Mouse (Mus musculus) gastrocnemius, adult 2 months (tissue): ENCODE data around the gene Gm11020. TPM values are rescaled to one million over a fixed set of nuclear protein-coding genes. Genes with fewer than 3 reads are reported as not detected.

ENCODE experiments used
- DNase-seq: peaks from one replicate; pipeline ENCODE4 v3.0.0; 2022
- H3K27ac ChIP-seq: fragments of 200-600 bp; 2 replicates; pipeline ENCODE4 v1.8.1; 2022; ENCODE audit warnings: mild to moderate bottlenecking
- H3K4me3 ChIP-seq: fragments of 200-600 bp; 2 replicates; pipeline ENCODE4 v1.8.1; 2022; ENCODE audit warnings: mild to moderate bottlenecking, moderate library complexity
- CTCF ChIP-seq: fragments of 200-600 bp; IDR thresholded peaks from 2 replicates; pipeline ENCODE4 v1.8.1; 2022; ENCODE audit warnings: antibody characterized with exemption, mild to moderate bottlenecking, moderate library complexity
- intact Hi-C: fragments of 180-260 bp; cut with DNase I; formaldehyde crosslinking; loops from one replicate; pipeline ENCODE4 v1.15.1; 2025
- total RNA-seq, 2 experiments: library from RNA; stranded (reverse); gene quantifications; 2 replicates each; pipeline ENCODE4 v1.2.3; 2021

Gene Gm11020
- total RNA-seq, 2 experiments from 2014 or later: not detected

DNA sequence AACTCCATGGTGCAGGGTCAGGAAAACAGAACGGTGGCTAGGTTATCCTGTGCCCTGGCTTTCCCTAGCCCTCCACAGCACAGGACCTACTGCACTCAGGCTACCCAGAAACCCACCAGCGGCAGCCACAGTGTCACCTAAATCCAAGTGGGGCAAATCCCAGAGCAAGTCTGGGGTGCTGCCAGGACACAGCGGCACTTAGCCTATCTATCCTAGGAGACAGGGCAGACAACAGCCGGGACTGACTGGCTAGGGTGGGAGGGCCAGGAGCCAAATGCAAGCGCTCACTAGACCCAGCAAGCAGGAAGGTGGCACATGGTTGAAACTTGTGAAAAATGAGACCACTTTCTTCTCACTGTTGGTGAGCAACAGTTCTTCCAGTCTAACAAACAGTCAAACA, 27.6 kb downstream of the Gm11020 start:
- H3K27ac ChIP-seq: no peak overlapping the region
- peak; percentile 31 for DNase-seq
- intact Hi-C loops: no loop called here
- TF ChIP-seq CTCF: no peak
- no peak overlapping the region for H3K4me3 ChIP-seq

DNA sequence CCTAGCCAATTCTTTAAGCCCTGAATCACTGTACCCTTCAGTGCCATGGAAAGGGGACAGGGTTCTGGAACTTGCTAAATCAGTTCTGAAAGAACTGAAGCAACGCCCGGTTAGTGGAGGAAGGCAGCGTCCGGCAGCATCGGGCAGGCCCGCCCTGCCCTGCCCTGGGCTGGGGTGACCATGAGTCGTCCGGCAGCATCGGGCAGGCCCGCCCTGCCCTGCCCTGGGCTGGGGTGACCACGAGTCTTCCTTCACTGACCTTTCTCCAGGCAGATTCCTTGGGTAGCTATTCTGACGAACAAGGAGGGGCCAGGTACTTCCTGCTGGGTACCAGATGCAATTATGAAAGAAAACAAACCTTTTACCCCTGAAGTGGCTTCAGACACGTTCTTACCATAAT, 28.7 kb downstream of the Gm11020 start:
- Histone ChIP-seq H3K27ac (no peak overlapping the region), H3K4me3 (no peak overlapping the region)
- intact Hi-C loops: no loop called here
- DNase-seq: no peak
- TF ChIP-seq CTCF: no peak

DNA sequence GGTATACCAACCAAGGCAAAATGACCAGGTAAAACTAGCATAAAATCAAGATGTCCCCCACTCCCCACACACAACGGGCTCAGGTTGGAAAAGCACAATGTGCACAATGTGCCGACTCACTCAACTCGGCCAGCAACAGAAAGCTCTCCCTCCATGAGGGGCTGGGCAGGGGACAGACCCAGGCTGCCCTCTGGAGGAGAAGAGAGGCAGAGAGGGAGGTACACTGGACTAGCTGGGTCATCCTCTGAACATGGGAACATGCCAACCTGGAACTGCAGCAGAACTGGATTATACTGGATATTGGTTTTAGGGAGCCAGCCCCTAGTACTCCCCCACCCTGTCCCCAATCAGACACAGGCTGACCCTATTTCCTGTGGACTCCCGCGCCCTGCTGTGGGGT, 31.8 kb downstream of the Gm11020 start:
- no peak overlapping the region for H3K4me3 ChIP-seq
- H3K27ac ChIP-seq: no peak overlapping the region
- intact Hi-C loops: no loop called here
- no peak for DNase-seq
- no peak for TF ChIP-seq CTCF

DNA sequence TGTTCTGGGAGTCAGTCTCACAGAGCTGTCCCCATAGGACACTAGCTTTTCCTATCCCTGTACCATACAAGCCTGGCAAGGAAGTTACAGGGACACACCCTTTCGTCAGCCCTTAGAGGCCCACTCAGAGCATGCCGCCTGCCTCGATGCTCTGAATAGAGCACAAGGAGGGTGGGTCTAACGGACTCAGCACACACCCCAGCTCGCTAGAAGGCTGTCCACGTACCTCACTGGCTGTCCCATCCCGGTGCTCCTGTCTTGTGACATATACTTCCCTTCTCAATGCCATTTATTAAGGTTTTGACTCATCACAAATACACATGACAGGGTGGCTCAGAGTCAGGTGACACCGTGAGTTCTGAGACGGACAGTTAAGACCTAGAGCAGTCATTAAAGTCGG, 33.1 kb downstream of the Gm11020 start:
- Histone ChIP-seq H3K4me3 (no peak overlapping the region), H3K27ac (no peak overlapping the region)
- TF ChIP-seq CTCF: no peak
- no peak for DNase-seq
- intact Hi-C loops: no loop called here

DNA sequence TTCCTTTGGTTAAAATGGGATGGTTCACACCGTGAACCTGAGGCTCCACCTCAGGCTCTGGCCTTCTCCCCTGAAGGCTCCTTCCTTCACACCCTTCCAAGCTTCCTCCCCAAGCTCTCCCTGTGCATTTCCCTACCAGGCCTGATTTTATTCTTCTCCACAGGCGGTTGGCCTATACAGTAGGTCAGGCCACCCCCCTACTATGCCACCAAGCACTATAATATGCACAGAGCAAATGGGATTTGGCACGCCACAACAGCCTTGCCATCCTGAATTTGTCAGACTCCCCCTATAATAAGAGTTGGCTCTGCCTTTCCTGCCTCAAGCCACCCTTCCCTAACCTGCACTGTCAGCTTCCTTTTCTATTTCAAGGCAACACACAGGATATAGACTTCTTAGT, 37.3 kb downstream of the Gm11020 start:
- intact Hi-C loops: no loop called here
- TF ChIP-seq CTCF: no peak
- no peak overlapping the region for H3K27ac ChIP-seq
- no peak for DNase-seq
- no peak overlapping the region for H3K4me3 ChIP-seq

DNA sequence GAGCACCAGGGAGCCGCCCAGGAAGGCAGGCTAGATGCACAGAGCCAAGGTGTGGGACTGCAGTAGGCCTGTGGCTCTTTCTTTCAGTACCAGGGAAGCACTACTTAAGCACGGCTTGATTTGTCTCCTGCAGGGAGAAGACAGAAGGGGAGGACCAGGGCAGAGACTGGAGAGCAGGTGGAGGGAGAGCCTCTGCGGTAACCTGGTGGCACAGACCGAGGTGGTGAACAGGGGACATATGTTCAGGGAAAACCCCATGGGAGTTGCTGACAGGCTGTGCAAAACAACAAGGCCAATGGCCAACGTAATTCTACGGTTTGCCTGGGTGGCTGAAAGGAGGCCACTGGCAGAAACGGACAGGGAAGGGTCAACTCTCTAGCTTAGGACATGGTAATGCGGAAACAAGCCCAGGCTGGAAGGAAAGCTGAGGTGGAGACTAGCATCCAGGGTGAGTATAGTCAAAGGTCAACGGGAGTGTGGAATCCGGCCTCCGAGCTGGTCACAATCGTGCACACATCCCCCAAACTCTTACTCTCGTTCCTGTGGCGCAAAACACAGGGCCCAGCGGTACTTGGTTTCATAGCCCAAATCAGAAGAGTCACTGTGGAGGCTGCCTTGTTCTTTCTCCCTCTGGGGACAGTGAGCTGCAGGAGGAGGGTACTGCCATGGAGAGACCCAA, 38.5 kb downstream of the Gm11020 start:
- DNase-seq: no peak
- H3K4me3 ChIP-seq: no peak overlapping the region
- H3K27ac ChIP-seq: peak overlapping the region; percentile 16; the same call in 1 of the 2 replicates
- intact Hi-C loops: loop anchor here (5.0 kb wide), 1 partner anchor 82 kb away; the partner anchor contains the start of gene Dync1li2
- no peak for TF ChIP-seq CTCF

DNA sequence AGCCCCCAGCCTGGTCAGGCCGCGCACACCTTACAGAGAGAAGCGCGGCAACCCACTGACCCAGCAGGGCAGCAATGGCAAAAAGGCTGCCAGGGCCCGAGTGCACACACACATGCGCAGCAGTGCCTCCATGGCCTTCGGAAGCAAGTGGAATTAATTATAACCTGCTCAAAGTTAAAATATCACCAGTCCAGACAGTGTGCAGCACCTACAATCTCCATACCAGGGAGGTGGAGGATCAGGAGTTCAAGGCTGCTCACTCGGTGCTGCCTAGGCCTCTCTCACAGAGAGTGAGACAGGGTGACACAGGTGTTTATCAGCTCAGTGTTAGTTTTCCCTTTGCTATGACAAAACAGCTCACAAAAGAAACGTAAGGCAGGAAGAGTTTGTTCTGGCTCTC, 44.3 kb downstream of the Gm11020 start:
- no peak overlapping the region for H3K27ac ChIP-seq

DNA sequence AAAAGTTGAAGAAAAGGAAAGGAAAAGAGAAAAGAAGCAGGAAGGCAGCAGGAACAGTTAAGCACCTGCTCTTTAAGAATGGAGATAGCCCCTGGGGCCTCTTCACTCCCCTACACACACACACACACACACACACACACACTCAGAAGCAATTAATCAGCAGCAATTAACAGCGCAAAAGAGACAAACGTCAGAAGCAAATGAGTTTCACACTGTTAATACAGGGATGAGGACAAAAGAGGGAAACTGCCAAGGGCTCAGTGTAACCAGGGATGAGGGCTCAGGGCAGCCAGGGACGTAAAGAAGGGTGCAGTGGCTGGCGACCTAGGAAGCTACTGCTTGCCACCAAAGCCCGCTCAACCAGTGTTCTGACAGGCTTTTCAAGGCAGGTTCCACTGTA, 46.0 kb downstream of the Gm11020 start:
- H3K4me3 ChIP-seq: no peak overlapping the region

More for the DNA sequence above, 44.3 kb downstream of the Gm11020 start:
- no peak for TF ChIP-seq CTCF
- intact Hi-C loops: no loop called here
- H3K4me3 ChIP-seq: no peak overlapping the region
- DNase-seq: no peak

DNA sequence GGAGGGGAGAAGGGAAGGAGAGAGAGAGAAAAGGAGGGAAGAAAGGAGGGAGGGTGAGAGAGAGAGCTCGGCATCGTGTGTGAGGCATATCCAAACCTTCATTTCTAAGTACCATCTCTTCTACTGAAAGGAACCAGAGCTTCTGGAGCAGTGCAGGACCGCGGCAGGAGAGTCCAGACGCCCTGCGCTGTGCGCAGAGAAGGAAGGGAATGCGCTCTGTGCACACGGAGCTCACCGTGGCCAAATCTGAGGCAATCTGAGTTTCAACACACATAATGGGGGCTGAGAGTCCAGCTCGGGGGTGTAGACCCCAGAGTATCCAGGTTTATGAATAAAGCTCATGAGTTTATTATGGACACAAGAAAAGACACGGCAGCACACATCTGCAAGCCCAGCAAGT, 48.2 kb downstream of the Gm11020 start:
- TF ChIP-seq CTCF: no peak

More for the DNA sequence above, 46.0 kb downstream of the Gm11020 start:
- TF ChIP-seq CTCF: no peak
- no peak overlapping the region for H3K27ac ChIP-seq
- intact Hi-C loops: no loop called here
- no peak for DNase-seq

DNA sequence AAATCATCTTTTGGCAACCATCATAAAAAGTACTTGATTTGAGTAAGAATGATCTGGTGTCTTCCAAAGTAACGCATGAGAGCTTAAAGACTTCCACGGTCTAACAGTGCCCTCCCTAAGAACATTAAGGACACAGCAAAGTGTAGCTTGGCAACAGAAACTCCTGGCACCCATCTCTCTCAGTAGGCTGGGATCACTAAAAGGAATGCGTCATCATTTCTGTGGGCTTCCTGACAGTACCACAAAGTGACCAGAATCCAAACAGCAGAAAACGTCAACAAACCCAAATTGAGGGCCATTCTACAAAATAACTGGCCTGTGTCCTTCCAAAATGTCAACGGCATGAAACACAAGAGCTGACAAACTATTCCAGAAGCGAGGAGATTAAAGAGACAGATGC, 48.7 kb downstream of the Gm11020 start:
- Histone ChIP-seq H3K27ac (peak overlapping the region; percentile 55; the same call in 1 of the 2 replicates), H3K4me3 (peak overlapping the region; percentile 40)
- peak; percentile 53 for DNase-seq
- TF ChIP-seq CTCF: no peak
- intact Hi-C loops: no loop called here

More for the DNA sequence above, 48.2 kb downstream of the Gm11020 start:
- Histone ChIP-seq H3K27ac (peak overlapping the region; percentile 55; the same call in 1 of the 2 replicates), H3K4me3 (peak overlapping the region; percentile 40)
- intact Hi-C loops: no loop called here
- DNase-seq: no peak

DNA sequence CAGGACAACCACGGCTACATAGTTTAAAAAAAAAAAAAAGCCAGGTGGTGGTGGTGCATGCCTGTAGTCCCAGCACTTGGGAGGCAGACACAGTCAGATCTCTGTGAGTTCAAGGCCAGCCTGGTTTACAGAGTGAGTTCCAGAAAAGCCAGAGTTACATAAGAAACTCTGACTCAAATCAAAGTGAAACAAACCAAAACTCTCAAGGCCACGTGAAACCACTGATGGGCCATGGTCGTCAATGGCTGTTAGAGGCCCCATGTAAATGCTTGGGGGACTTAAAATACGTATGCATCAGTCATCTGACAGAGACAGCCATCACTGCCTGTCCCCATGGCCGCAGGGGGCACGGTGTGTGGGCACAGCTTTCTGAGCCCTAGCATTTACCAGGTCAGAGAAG, 49.8 kb downstream of the Gm11020 start:
- DNase-seq: no peak
- no peak overlapping the region for H3K27ac ChIP-seq
- no peak overlapping the region for H3K4me3 ChIP-seq
- intact Hi-C loops: no loop called here
- TF ChIP-seq CTCF: no peak

Other genes starting within 250 kb of the Gm11020 start
- 10 to 100 TPM; 36.4 to 46.9 TPM for gene Cdh5, start 219.9 kb upstream of the Gm11020 start, total RNA-seq
- gene Bean1, start 151.1 kb upstream of the Gm11020 start, total RNA-seq: under 1 TPM; 0.08 to 0.39 TPM
- 1 to 10 TPM; 2.7 to 3.6 TPM for gene Tk2, start 73.0 kb upstream of the Gm11020 start, total RNA-seq
- 1 to 10 TPM; 1.4 to 3.8 TPM for gene Cklf, start 70.7 kb upstream of the Gm11020 start, total RNA-seq
- gene Cmtm2a, start 28.4 kb upstream of the Gm11020 start, total RNA-seq: not detected
- not detected for gene Gm45711, start 11.5 kb upstream of the Gm11020 start, total RNA-seq
- gene Cmtm1, start 11.4 kb upstream of the Gm11020 start, total RNA-seq: not detected
- gene Cmtm2b, start 663 bp downstream of the Gm11020 start, total RNA-seq: not detected
- 1 to 10 TPM; 3.5 to 8.5 TPM for gene Cmtm3, start 17.8 kb downstream of the Gm11020 start, total RNA-seq
- 1 to 10 TPM; 3.9 to 5.7 TPM for gene Cmtm4, start 74.2 kb downstream of the Gm11020 start, total RNA-seq
- gene Dync1li2, start 121.5 kb downstream of the Gm11020 start, total RNA-seq: 100 to 1,000 TPM in 1 of 2 experiments, 10 to 100 TPM in 1; 99.8 to 100 TPM
- gene Terb1, start 188.3 kb downstream of the Gm11020 start, total RNA-seq: not detected
- gene Nae1, start 213.1 kb downstream of the Gm11020 start, total RNA-seq: 10 to 100 TPM; 26.1 to 28.3 TPM
- under 1 TPM; 0.98 to 0.99 TPM for gene Car7, start 213.1 kb downstream of the Gm11020 start, total RNA-seq